Mouse (Mus musculus): ENCODE data around the gene Igfl3. TPM values are rescaled to one million over a fixed set of nuclear protein-coding genes. Genes with fewer than 3 reads are reported as not detected.

The Igfl3 gene
- total RNA-seq (2023; ENCODE audit: inconsistent age): not detected in 4 replicates

GRCm38 (mm10) chr7:18176194-18176593 lies at the start of gene Igfl3:
TSS of gene Igfl3 (plus strand) at chr7:18176494.

Other genes with a start within 250 kb of the Igfl3 start
- not detected in 4 replicates for gene Ceacam11, start 204.4 kb upstream of the Igfl3 start, total RNA-seq (2023; ENCODE audit: inconsistent age)
- not detected in 4 replicates for gene Ceacam13, start 166.6 kb upstream of the Igfl3 start, total RNA-seq (2023; ENCODE audit: inconsistent age)
- not detected in 4 replicates for gene Ceacam12, start 110.6 kb upstream of the Igfl3 start, total RNA-seq (2023; ENCODE audit: inconsistent age)
- not detected in 4 replicates for gene Mill1, start 68.9 kb downstream of the Igfl3 start, total RNA-seq (2023; ENCODE audit: inconsistent age)
- not detected in 4 replicates for gene Psg18, start 178.5 kb downstream of the Igfl3 start, total RNA-seq (2023; ENCODE audit: inconsistent age)

All from B cell, adult (primary cell).